Mouse (Mus musculus) c-Kit-positive CD71-negative TER-119-negative erythroid progenitor cells, embryonic 14.5 days (primary cell): Measurements from ENCODE around the gene Plekhg3.

Source experiments
- DNase-seq: peaks from one replicate; pipeline ENCODE4 v3.0.0-alpha.2; 2013; ENCODE audit warnings: low read depth

Plekhg3 gene

DNA sequence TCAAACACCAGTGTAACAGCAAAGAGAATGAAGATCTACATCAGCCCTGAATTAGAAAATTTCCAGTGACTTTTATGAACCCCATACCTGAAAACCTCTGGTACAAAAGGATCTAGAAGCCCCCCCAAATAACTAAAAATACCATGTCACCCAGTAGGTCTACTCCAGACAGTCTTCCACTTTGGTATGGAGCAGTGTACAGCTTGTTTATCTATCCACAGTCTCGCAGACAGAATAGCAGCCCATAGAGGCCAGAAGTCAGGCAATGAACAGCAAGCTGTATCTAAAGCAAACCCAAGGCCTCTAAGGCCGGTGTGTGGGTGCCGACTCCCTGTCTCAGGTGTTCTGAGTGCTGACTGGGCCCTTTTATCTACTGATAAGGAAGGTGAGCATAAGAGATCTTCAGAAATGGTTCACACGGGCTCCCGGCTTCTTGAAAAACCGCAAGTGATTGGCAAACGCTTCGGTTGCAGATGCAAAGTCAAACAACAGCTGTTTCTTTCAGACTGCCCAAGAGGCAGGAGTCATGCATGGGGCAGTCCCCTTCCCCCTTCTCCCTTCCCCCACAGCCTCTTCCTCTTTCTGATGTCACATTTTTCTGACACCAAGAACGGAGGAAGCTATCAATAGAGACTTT, 3.3 kb upstream of the Plekhg3 start:
- DNase-seq = no peak

- no peak for DNase-seq
Observed at GRCm38 (mm10) chr12:76528766-76529165, 1.9 kb upstream of the Plekhg3 start.

DNA sequence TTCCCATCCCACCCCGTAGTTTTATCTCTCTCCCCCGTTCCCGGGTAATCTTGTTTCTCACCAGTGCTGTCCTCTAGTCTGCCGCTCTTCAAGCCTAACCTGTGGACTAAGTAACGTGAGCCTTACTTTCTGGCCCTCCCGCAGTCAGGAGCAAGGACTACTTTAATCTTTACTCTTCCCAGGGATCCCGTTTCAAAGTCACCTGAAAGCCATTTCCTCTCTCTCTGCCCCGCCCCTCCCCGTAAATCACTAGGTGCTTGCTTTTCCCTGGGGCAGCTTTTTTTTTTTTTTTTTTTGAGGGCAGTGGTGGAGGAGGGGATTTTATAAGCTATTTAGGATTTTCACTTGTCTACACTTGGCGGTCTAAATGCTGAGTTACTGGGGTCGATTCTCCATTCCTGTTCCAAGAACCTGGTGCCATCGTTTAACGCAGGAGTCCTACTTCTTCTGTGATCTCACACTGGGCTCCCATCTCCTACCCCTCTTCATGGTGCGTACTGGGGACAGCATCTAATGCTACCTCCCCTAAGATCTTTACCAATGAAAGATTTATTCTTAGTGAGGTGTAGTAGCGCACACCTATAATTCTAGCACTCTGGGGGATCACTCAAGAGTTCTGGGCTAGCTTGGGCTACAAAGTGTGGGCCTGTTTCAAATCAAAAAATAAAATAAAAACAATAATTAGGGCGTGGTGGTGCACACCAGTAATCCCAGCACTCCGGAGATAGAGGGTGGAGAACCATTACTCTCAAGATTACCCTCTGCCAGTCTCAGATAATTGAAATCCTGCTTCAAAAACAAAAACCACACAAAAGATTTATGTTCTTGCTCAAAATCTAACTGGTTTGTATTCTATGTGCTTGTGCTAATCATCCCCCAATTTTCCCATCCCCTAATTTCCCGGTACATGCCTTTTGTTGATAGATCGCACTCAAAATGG, 1.6 kb downstream of the Plekhg3 start:
- no peak for DNase-seq

- no peak for DNase-seq
Observed at GRCm38 (mm10) chr12:76532926-76533376, 2.3 kb downstream of the Plekhg3 start.

GRCm38 (mm10) chr12:76533377-76534222, 2.9 kb downstream of the Plekhg3 start:
- DNase-seq = no peak

- DNase-seq = no peak
Observed at GRCm38 (mm10) chr12:76534233-76534632, 3.5 kb downstream of the Plekhg3 start.

GRCm38 (mm10) chr12:76534641-76535283, 4.1 kb downstream of the Plekhg3 start:
- no peak for DNase-seq

DNA sequence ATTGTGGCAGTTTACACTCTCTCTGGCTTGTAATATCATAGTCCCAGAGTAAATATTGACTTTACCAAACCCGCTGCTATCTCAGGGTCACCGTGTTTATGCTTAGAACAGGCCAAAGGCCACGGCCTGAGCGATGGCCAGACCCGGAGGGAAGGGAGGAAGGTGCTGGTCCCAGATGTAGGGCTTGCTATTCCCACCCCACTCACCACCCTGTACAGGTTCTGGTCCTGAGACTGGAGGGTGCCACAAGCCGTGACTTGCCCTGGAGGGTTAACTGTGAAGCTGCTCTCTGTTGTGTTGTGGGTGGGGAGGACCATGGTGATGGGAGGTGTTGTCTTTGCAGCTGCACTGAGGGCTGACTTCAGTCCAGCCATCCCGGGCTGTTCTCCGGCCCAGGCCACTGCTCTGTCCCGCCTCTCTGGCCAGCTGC, 4.8 kb downstream of the Plekhg3 start:
- DNase-seq = no peak

- no peak for DNase-seq
Observed at GRCm38 (mm10) chr12:76536591-76537153, 6.0 kb downstream of the Plekhg3 start.

- no peak for DNase-seq
Observed at GRCm38 (mm10) chr12:76537434-76537833, 6.7 kb downstream of the Plekhg3 start.

GRCm38 (mm10) chr12:76540169-76540568, 9.5 kb downstream of the Plekhg3 start:
- no peak for DNase-seq

GRCm38 (mm10) chr12:76540701-76541221, 10.1 kb downstream of the Plekhg3 start:
- no peak for DNase-seq

GRCm38 (mm10) chr12:76541475-76541874, 10.8 kb downstream of the Plekhg3 start:
- DNase-seq = no peak

- no peak for DNase-seq
Observed at GRCm38 (mm10) chr12:76541879-76542278, 11.2 kb downstream of the Plekhg3 start.

- no peak for DNase-seq
Observed at GRCm38 (mm10) chr12:76545786-76546370, 15.2 kb downstream of the Plekhg3 start.

GRCm38 (mm10) chr12:76546383-76547276, 15.9 kb downstream of the Plekhg3 start:
- DNase-seq = no peak

GRCm38 (mm10) chr12:76547409-76548081, 16.9 kb downstream of the Plekhg3 start:
- no peak for DNase-seq

DNA sequence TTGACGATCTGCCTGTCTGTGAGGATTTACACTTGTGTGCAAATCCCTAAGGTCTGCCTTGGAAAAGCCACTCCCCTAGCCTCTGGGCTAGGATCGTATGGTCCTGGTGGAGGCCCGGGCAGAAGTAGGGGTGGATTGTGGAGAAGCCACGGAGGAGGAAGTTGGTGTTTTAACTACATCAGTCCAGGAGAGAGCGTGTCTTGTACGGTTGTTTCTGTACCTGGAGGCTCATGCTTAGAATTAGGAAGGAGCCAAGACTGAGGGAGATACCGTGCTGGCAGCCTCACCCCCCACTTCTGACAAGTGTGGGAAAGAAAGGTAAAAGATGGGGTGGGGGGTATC, 17.4 kb downstream of the Plekhg3 start:
- DNase-seq = no peak

DNA sequence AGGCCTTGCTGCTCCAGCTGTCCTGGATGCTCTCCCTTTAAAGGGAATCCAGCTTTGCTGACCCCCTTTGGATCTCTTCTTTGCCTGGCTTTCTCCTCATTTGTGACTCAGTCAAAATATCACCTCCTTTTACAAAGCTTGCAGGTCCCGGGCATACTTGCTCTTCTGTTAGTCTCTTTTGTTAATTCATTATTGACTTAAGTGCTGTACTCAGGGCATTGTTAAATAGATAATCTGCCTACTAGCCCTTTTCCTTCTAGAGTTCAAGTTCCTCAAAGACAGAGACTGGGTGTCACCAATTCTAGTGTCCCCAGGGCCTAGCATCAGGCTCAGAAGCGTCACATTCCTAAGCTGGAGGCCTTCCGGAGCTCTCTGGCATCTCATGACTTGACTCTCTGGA, 18.5 kb downstream of the Plekhg3 start:
- DNase-seq = no peak
